Mouse (Mus musculus): ENCODE measurements at regions not wholly inside any gene's neighbourhood (a gene's known extent, or its start where the extent isn't known, plus 50 kb on each side); places are given as distances from the start of the nearest gene placed in this dataset.
A peak's percentile ranks its signal among the peaks of the same experiment; 100 is the strongest.

DNA sequence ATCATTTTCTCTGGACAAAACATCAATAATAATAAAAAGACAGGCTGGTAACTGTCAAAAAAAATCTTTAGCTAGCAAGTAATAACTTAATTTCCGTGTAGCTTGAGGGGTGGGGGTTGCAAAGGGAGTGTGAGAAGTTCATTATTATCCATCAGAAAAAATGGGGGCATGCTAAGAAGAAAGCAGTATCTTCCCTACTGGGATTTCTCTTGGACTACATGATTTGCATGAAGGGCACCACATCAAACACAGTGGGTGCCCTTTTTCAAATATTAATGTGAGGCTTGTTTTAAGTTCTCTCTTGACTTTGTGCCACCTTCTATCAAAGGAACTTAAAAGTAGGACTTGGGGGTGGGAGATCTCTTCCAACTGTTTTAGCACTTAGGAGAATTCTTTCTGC is 783.4 kb upstream of the Manea start:
- intact Hi-C loops (cut with DNase I), result no loop called here
- no peak for DNase-seq (ENCODE audit: low spot score in 2 of 2)

DNA sequence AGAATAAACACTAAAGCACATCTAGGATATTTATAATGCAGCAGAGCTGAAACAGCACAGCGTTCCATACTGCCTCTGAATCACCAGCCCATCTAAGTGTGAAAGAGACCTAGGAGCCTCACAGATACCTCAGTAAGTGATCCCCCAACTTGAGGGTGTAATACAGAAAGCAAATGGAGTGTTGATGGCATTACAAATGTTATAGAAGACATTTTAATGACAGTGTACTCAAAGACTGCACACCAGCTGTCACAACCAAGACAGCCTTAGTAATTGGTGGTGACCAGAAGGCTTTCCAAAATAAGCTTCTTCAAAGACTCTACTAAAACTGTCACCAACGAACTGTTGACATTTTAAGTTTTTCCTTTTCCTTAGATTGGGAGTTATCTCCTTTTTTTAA is 771.3 kb upstream of the Manea start:
- intact Hi-C loops (cut with DNase I), result no loop called here
- peak in 1 of 2 experiments; percentile 6 for DNase-seq (ENCODE audit: low spot score in 2 of 2)

DNA sequence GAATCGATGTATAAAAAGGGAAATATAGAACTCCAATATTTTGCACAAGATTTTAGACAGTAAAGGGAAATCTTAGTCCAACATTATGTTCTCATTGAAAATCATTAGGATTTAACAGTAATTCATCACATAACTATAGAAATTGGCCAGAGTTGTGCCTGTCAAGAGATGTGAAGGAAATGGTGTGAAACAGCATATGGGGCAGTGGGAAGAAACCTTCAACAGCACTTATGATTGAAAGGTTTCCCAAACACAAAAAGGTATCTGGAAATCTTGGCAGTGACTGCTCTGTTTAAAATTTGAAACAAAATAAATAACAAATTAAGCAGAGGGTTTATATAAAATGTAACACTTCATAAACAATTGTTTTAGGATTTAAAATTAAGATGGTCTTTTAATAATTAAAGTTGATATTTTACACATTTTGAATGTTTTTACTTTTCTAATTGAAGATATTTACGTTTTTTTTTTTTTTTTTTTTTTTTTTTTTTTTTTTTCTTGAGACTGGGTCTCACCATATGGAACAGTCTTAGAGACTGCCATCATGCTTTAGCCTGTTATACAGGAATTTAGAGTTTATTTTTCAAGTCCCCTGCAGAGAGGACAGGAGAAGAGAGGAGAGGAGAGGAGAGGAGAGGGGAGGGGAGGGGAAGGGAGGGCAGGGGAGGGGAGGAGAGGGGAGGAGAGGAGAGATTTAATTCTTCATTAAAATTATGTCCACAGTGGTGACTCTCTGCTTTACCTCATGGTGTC is 770.6 kb upstream of the Manea start:
- intact Hi-C loops (cut with DNase I), result no loop called here
- no peak for DNase-seq (ENCODE audit: low spot score in 2 of 2)

DNA sequence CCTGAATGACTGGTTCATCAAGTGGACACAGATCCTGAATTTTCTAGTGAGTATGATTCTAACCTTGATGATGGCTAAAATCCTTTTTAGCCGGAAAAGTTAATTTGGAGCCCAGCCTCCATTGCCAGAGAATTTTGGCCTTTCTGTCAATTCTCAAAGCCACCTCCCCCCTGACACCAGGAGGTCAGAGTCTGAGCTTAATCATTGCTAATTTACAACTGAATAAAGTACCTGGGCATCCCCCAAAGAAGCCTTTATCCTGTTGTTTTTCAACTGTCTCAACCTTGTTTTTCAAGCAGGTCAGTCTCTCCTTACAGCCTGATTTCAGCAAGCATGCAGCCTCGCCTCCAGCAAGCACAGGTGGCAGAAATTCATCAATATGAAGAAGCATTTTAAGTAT is 758.7 kb upstream of the Manea start:
- intact Hi-C loops (cut with DNase I), result no loop called here
- no peak for DNase-seq (ENCODE audit: low spot score in 2 of 2)

DNA sequence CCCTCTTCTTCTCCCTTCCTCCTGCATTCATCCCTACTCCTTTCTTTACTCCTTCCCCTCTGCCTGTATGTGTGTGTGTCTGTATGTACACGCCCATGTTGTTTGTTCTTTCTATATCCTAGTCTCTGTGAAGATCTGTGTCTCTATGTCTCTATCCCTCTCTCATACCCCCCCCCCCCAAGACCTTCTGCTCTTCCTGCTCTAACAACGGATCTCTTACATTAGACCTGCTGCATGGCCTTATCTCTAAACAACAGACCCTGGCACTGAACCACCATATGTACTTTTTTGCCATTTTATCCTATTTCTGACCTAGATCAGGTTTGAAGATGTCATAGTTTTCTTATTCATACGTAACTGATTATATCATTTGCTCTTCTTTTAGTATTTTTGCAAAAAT is 749.6 kb upstream of the Manea start:
- intact Hi-C loops (cut with DNase I), result no loop called here
- no peak for DNase-seq (ENCODE audit: low spot score in 2 of 2)

DNA sequence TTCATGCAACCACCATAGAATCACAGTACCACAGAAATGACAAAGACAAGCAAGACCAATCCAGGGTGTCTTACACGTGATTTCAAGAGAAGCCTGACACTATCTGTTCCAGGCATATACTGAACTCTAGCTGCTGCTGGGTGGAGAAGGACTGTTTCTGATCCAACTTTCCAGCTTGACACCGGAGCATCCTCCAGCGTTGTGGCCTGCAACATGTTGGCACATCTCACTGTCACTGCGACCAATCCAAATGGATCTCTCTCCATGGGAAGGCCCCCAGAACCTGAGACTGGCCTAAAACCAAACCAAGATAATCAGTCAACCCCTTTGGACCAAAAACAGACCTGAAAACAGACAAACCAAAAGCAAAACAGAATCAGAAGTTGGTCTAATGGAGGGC is 703.3 kb upstream of the Manea start:
- no peak for DNase-seq (ENCODE audit: low spot score in 2 of 2)
- intact Hi-C loops (cut with DNase I), result no loop called here

DNA sequence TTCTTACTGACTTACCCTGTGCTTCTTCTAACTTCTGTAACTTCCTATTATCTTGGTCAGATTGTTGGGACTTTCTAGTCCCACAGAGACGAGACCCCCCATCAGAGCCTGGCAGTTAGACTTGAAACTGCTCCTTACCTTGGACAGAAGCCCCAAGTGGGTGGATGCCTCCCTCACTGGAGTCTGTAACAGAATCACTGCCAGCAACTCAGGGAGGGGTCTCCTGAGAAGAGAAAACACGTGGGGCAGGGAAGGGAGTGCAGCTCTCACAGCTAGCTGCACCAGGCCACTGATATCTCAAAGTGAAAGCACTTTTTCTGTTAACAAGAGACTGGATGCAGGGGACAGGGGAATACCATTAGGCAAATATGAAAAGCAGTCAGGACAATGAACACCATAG is 702.5 kb upstream of the Manea start:
- DNase-seq (ENCODE audit: low spot score in 2 of 2), result no peak
- intact Hi-C loops (cut with DNase I), result no loop called here
